Mouse (Mus musculus) thymus, adult 2 months (tissue): ENCODE measurements around the gene Clasp1.

ENCODE experiments used
- CTCF ChIP-seq: fragments of 200-500 bp; IDR thresholded peaks from 2 replicates; pipeline ENCODE4 v1.5.1; 2012; ENCODE audit warnings: mild to moderate bottlenecking, control low read depth, low read length, moderate library complexity, borderline replicate concordance; ENCODE audit not compliant: control insufficient read depth, poor library complexity, insufficient read depth; ENCODE audit errors: extremely low read depth
- POLR2A ChIP-seq: fragments of 200-500 bp; IDR thresholded peaks from 2 replicates; pipeline ENCODE4 v1.6.1; 2012; ENCODE audit warnings: mild to moderate bottlenecking, low read length, control low read depth, moderate library complexity; ENCODE audit not compliant: control insufficient read depth, poor library complexity, insufficient read depth; ENCODE audit errors: extremely low read depth

DNA sequence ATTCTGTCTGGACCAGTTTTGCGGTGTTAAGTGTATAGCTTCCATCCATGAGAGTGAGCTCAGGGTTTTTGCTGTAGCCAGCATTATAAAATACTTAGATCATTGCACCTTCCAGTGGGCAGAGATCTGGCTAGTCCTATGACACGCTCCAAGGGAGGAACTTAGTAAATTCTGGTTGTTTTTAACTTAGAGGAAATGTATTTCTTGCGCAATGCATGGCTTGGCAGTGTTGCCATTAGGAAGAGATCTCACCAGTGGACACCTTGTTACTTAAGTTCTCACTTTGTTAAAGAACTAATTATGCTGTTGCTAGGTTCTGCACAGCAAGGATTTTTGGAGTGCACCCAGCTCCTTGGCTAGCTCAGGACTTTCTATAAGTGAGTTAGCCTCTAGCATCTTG lies 178.8 kb downstream of the Clasp1 start:
- TF ChIP-seq CTCF, result no peak
- no peak for TF ChIP-seq POLR2A
